Mouse (Mus musculus) lung, postnatal 36 days (tissue): ENCODE results near the gene Neto2.
"Not testable (repeated sequence)": the region's sequence is repeated elsewhere in the genome, so short reads cannot be mapped to it uniquely, and the experiment has no call there.

ENCODE experiments used
- DNase-seq: peaks from one replicate; pipeline ENCODE4 v3.0.0; 2022; ENCODE audit warnings: mixed read lengths

The Neto2 gene

GRCm38 (mm10) chr8:85700751-85701351 lies at the start of gene Neto2:
Gene Neto2, minus strand, starts transcription at chr8:85700924.
- DNase-seq = peak; percentile 65

GRCm38 (mm10) chr8:85745053-85745452 lies 44.3 kb upstream of the Neto2 start:
- DNase-seq = no peak

GRCm38 (mm10) chr8:85730545-85730944 lies 29.8 kb upstream of the Neto2 start:
- no peak for DNase-seq

- no peak for DNase-seq
Observed at GRCm38 (mm10) chr8:85717271-85717670, 16.5 kb upstream of the Neto2 start.

GRCm38 (mm10) chr8:85716696-85717095 lies 16.0 kb upstream of the Neto2 start:
- DNase-seq = no peak

GRCm38 (mm10) chr8:85706988-85707387 lies 6.3 kb upstream of the Neto2 start:
- no peak for DNase-seq

GRCm38 (mm10) chr8:85700101-85700750 lies 498 bp downstream of the Neto2 start:
- DNase-seq = peak; percentile 21

- peak; percentile 71 for DNase-seq
Observed at GRCm38 (mm10) chr8:85699051-85699450, 1.7 kb downstream of the Neto2 start.

- DNase-seq = peak; percentile 59
Observed at GRCm38 (mm10) chr8:85665146-85665545, 35.6 kb downstream of the Neto2 start.

- peak; percentile 78 for DNase-seq
Observed at GRCm38 (mm10) chr8:85661995-85662394, 38.7 kb downstream of the Neto2 start.

- DNase-seq = no peak
Observed at GRCm38 (mm10) chr8:85651201-85651600, 49.5 kb downstream of the Neto2 start.

- DNase-seq = no peak
Observed at GRCm38 (mm10) chr8:85648553-85648952, 52.2 kb downstream of the Neto2 start.

GRCm38 (mm10) chr8:85644921-85645665 lies 55.6 kb downstream of the Neto2 start:
- DNase-seq = peak; percentile 39

- DNase-seq = no peak
Observed at GRCm38 (mm10) chr8:85624450-85624849, 76.3 kb downstream of the Neto2 start.

- no peak for DNase-seq
Observed at GRCm38 (mm10) chr8:85623246-85623645, 77.5 kb downstream of the Neto2 start.

- DNase-seq = no peak
Observed at GRCm38 (mm10) chr8:85618789-85619188, 81.9 kb downstream of the Neto2 start.

GRCm38 (mm10) chr8:85617125-85617524 lies 83.6 kb downstream of the Neto2 start:
- not testable (repeated sequence) for DNase-seq

- no peak for DNase-seq
Observed at GRCm38 (mm10) chr8:85608836-85609235, 91.9 kb downstream of the Neto2 start.

- DNase-seq = no peak
Observed at GRCm38 (mm10) chr8:85607804-85608203, 92.9 kb downstream of the Neto2 start.

- DNase-seq = no peak
Observed at GRCm38 (mm10) chr8:85606974-85607373, 93.8 kb downstream of the Neto2 start.

GRCm38 (mm10) chr8:85606561-85606960 lies 94.2 kb downstream of the Neto2 start:
- no peak for DNase-seq

- DNase-seq = no peak
Observed at GRCm38 (mm10) chr8:85604201-85604600, 96.5 kb downstream of the Neto2 start.

- peak; percentile 62 for DNase-seq
Observed at GRCm38 (mm10) chr8:85603203-85603895, 97.4 kb downstream of the Neto2 start.
